Mouse (Mus musculus): ENCODE data around the gene Gja5. TPM values are rescaled to one million over a fixed set of nuclear protein-coding genes. Genes with fewer than 3 reads are reported as not detected.
A peak's percentile ranks its signal among the peaks of the same experiment; 100 is the strongest.

The Gja5 gene
- total RNA-seq, 2 experiments from 2014 or later: 12.2 to 18.4 TPM

- intact Hi-C loops (cut with DNase I): no loop called here
- no peak for DNase-seq
Observed at GRCm38 (mm10) chr3:96925920-96926319, 21.4 kb downstream of the Gja5 start, which contains the start of gene Gja8. TSS of gene Gja8 (minus strand) at chr3:96926020.

- DNase-seq: no peak
- intact Hi-C loops (cut with DNase I): no loop called here
Observed at GRCm38 (mm10) chr3:96931261-96931681, 26.8 kb downstream of the Gja5 start.

- DNase-seq: peak in 1 of 2 experiments; percentile 32
- intact Hi-C loops (cut with DNase I): loop anchor here (1.0 kb wide), 1 partner anchor 140 kb away; no protein-coding TSS in a partner anchor
Observed at GRCm38 (mm10) chr3:96936241-96936640, 31.7 kb downstream of the Gja5 start.

GRCm38 (mm10) chr3:96937606-96938005, 33.1 kb downstream of the Gja5 start:
- intact Hi-C loops (cut with DNase I): loop anchor here (1.0 kb wide), 2 partner anchors 248 to 401 kb away; no protein-coding TSS in a partner anchor

GRCm38 (mm10) chr3:96938738-96939137, 34.2 kb downstream of the Gja5 start:
- intact Hi-C loops (cut with DNase I): loop anchor here (1.0 kb wide), 1 partner anchor 247 kb away; no protein-coding TSS in a partner anchor
- peak; percentile 87 to 92 for DNase-seq

More at GRCm38 (mm10) chr3:96937606-96938005, 33.1 kb downstream of the Gja5 start:
- DNase-seq: no peak

GRCm38 (mm10) chr3:96942706-96943105, 38.2 kb downstream of the Gja5 start:
- intact Hi-C loops (cut with DNase I): no loop called here
- DNase-seq: no peak

GRCm38 (mm10) chr3:96953489-96954233, 49.2 kb downstream of the Gja5 start:
- peak; percentile 19 to 31 for DNase-seq
- intact Hi-C loops (cut with DNase I): no loop called here

- intact Hi-C loops (cut with DNase I): no loop called here
- no peak for DNase-seq
Observed at GRCm38 (mm10) chr3:96960597-96960996, 56.1 kb downstream of the Gja5 start.

GRCm38 (mm10) chr3:96963088-96964034, 58.9 kb downstream of the Gja5 start:
- intact Hi-C loops (cut with DNase I): no loop called here
- DNase-seq: no peak

GRCm38 (mm10) chr3:96970986-96971385, 66.5 kb downstream of the Gja5 start:
- intact Hi-C loops (cut with DNase I): no loop called here

GRCm38 (mm10) chr3:96974467-96974866, 70.0 kb downstream of the Gja5 start:
- intact Hi-C loops (cut with DNase I): no loop called here
- DNase-seq: no peak

More at GRCm38 (mm10) chr3:96970986-96971385, 66.5 kb downstream of the Gja5 start:
- DNase-seq: no peak

GRCm38 (mm10) chr3:96975628-96976027, 71.1 kb downstream of the Gja5 start:
- DNase-seq: no peak
- intact Hi-C loops (cut with DNase I): no loop called here

- DNase-seq: no peak
- intact Hi-C loops (cut with DNase I): no loop called here
Observed at GRCm38 (mm10) chr3:96977507-96977906, 73.0 kb downstream of the Gja5 start.

- no peak for DNase-seq
- intact Hi-C loops (cut with DNase I): no loop called here
Observed at GRCm38 (mm10) chr3:96978469-96978868, 74.0 kb downstream of the Gja5 start.

- intact Hi-C loops (cut with DNase I): no loop called here
- no peak for DNase-seq
Observed at GRCm38 (mm10) chr3:96979020-96979419, 74.5 kb downstream of the Gja5 start.

- DNase-seq: no peak
- intact Hi-C loops (cut with DNase I): no loop called here
Observed at GRCm38 (mm10) chr3:96981833-96982232, 77.3 kb downstream of the Gja5 start.

- DNase-seq: no peak
- intact Hi-C loops (cut with DNase I): no loop called here
Observed at GRCm38 (mm10) chr3:96982666-96983065, 78.2 kb downstream of the Gja5 start.

GRCm38 (mm10) chr3:96992526-96992925, 88.0 kb downstream of the Gja5 start:
- no peak for DNase-seq
- intact Hi-C loops (cut with DNase I): no loop called here

GRCm38 (mm10) chr3:96997770-96998169, 93.3 kb downstream of the Gja5 start:
- intact Hi-C loops (cut with DNase I): no loop called here

GRCm38 (mm10) chr3:97003111-97003510, 98.6 kb downstream of the Gja5 start:
- DNase-seq: no peak
- intact Hi-C loops (cut with DNase I): no loop called here

More at GRCm38 (mm10) chr3:96997770-96998169, 93.3 kb downstream of the Gja5 start:
- DNase-seq: no peak

- DNase-seq: no peak
- intact Hi-C loops (cut with DNase I): no loop called here
Observed at GRCm38 (mm10) chr3:97004509-97004908, 100.0 kb downstream of the Gja5 start.
